ENCODE assay signal across 9 mouse cellular contexts in the genomic region with DNA sequence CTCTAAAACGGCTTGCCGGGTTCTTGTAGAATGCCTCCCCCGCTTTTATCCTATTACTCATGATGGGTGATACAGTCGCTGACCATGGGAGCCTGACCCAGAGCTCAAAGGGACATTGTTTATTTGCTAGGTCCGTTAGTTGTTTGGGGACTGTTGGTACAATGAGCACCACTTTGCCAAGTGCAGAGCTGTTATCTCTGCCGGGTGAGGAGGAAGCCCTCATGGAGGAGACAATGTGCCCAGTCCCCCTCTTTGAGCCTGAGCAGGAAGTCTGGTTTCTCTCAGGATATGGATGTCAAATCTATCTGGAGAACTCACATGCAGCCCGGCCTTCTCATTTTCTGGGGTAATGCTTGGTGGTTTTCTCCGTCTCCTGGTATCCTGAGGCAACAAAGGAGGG.
DNase-seq lines count a peak whose midpoint lies in the region; ATAC-seq and TF ChIP-seq lines count a peak whose summit lies in the region.
"Had no signal": no experiment of that assay in that cellular context is flagged by ENCODE, and none has a peak within 500 bp of the region (broad histone marks: within the 10 kb centered on the region; RNA-seq: fewer than 3 reads in every experiment).

No protein-coding gene starts in this region.

- 0 out of 2 replicates have a peak, but pooled peaks have one; percentile 74 for TF ChIP-seq EP300 in heart, adult 2 months (IDR thresholded peaks at IDR 0.05; ENCODE audit: insufficient read depth, low read depth, low read length)

- no peak for TF ChIP-seq POLR2A in heart, adult 2 months (IDR thresholded peaks at IDR 0.05; ENCODE audit: insufficient read depth, low read depth, low read length)

- H3K9me3 ChIP-seq in lung, embryonic 16.5 days (ENCODE audit: control insufficient read depth, low read length), result no peaks in the 10 kb centered on the region
- no peaks in the 10 kb centered on the region for H3K9me3 ChIP-seq in forebrain, embryonic 12.5 days
- H3K9me3 ChIP-seq: hindbrain, embryonic 10.5 days; limb, embryonic 13.5 days had no signal

- 10% methylated on average over 8 of the region's 8 CpGs for WGBS in heart, adult 2 months
- WGBS in lung, embryonic 16.5 days, result 30% methylated on average over 8 of the region's 8 CpGs
- 58% methylated on average over 8 of the region's 8 CpGs for WGBS in forebrain, embryonic 12.5 days

- no peak overlapping the region for H3K9ac ChIP-seq in heart, adult 2 months (ENCODE audit: low read depth, low read length)
- H3K9ac ChIP-seq in lung, embryonic 16.5 days (ENCODE audit: low read length), result no peak overlapping the region
- H3K9ac ChIP-seq in forebrain, embryonic 12.5 days, result no peak overlapping the region
- H3K9ac ChIP-seq: limb, embryonic 13.5 days had no signal

- no peak for TF ChIP-seq CTCF in heart, adult 2 months (IDR thresholded peaks at IDR 0.05)

- intact Hi-C loops in heart, adult 2 months (cut with DNase I), result loop anchor here (1.0 kb wide), 1 partner anchor 68 kb away; no protein-coding TSS in a partner anchor

- H3K4me1 ChIP-seq in heart, adult 2 months (ENCODE audit: control insufficient read depth, insufficient read depth, low read length), result peaks cover 17% of the 10 kb centered on the region
- peaks cover 11% of the 10 kb centered on the region for H3K4me1 ChIP-seq in lung, embryonic 16.5 days (replicated peaks; ENCODE audit: control insufficient read depth, insufficient read depth, low read length)
- H3K4me1 ChIP-seq in forebrain, embryonic 12.5 days, result peaks cover 4% of the 10 kb centered on the region; the same call in 1 of the 2 replicates

- peak overlapping the region; percentile 79 for H3K27ac ChIP-seq in heart, adult 2 months
- H3K27ac ChIP-seq in lung, embryonic 16.5 days (ENCODE audit: low read length), result peak overlapping the region; percentile 51
- H3K27ac ChIP-seq in forebrain, embryonic 12.5 days, result no peak overlapping the region
- H3K27ac ChIP-seq: hindbrain, embryonic 10.5 days had no signal

- H3K36me3 ChIP-seq in heart, adult 2 months (ENCODE audit: control insufficient read depth, insufficient read depth, low read length), result peaks cover 4% of the 10 kb centered on the region
- H3K36me3 ChIP-seq in lung, embryonic 16.5 days (ENCODE audit: control insufficient read depth, insufficient read depth, low read length), result no peaks in the 10 kb centered on the region
- no peaks in the 10 kb centered on the region for H3K36me3 ChIP-seq in forebrain, embryonic 12.5 days (replicated peaks)
- H3K36me3 ChIP-seq: hindbrain, embryonic 10.5 days had no signal

- ATAC-seq in lung, embryonic 16.5 days (ENCODE audit: low read depth), result peak; percentile 73
- no peak for ATAC-seq in forebrain, embryonic 12.5 days (ENCODE audit: low FRiP score)

- H3K4me3 ChIP-seq in heart, adult 2 months, result no peak overlapping the region
- H3K4me3 ChIP-seq in lung, embryonic 16.5 days (ENCODE audit: low read length), result no peak overlapping the region
- no peak overlapping the region for H3K4me3 ChIP-seq in forebrain, embryonic 12.5 days (replicated peaks)
- H3K4me3 ChIP-seq: hindbrain, embryonic 10.5 days; limb, embryonic 13.5 days had no signal

- no peaks in the 10 kb centered on the region for H3K79me2 ChIP-seq in heart, adult 2 months (replicated peaks; ENCODE audit: control insufficient read depth, insufficient read depth, low read length)

- DNase-seq in Muller cell, postnatal 12 days (ENCODE audit: inconsistent ontology term), result peak; percentile 75
- DNase-seq in heart, adult 2 months, result peak in 1 of 2 experiments; percentile 57
- peak; percentile 25 to 28 for DNase-seq in kidney, adult 8-10 months
- no peak for DNase-seq in embryo, embryonic 9.5 days (ENCODE audit: extremely low spot score)
- DNase-seq in urinary bladder, postnatal 14 days (ENCODE audit: low spot score), result no peak

- H3K27me3 ChIP-seq in heart, adult 2 months (ENCODE audit: control insufficient read depth, insufficient read depth, low read length), result no peaks in the 10 kb centered on the region
- H3K27me3 ChIP-seq in lung, embryonic 16.5 days (ENCODE audit: control insufficient read depth, insufficient read depth, low read depth, low read length), result no peaks in the 10 kb centered on the region
- H3K27me3 ChIP-seq in forebrain, embryonic 12.5 days, result 0 out of 2 replicates have a peak, but pooled peaks cover under 1% of the 10 kb centered on the region
- H3K27me3 ChIP-seq: limb, embryonic 13.5 days had no signal

- peak overlapping the region; percentile 3; the same call in 1 of the 2 replicates for H3K4me2 ChIP-seq in lung, embryonic 16.5 days (ENCODE audit: low read depth, low read length)
- no peak overlapping the region for H3K4me2 ChIP-seq in forebrain, embryonic 12.5 days
- H3K4me2 ChIP-seq: limb, embryonic 13.5 days had no signal

Comparison
In these comparisons a context has a peak if more than half of its experiments do, and no peak if none do; other contexts are left out.
1. DNase-seq: peak in Muller cell, postnatal 12 days (single experiment) and kidney, adult 8-10 months (2 of 2); none in embryo, embryonic 9.5 days (single experiment) and urinary bladder, postnatal 14 days (single experiment).